Mouse (Mus musculus) gastrocnemius, postnatal 4 days (tissue): Measurements from ENCODE around the gene Efna3. TPM values are rescaled to one million over a fixed set of nuclear protein-coding genes. Genes with fewer than 3 reads are reported as not detected.
A peak's percentile ranks its signal among the peaks of the same experiment; 100 is the strongest.

ENCODE experiments used
- DNase-seq, 2 experiments: peaks; one replicate each; pipeline ENCODE4 v3.0.0; 2021 to 2022; ENCODE audit warnings: low spot score in 2 of 2, mixed read lengths in 2 of 2
- long read RNA-seq, 2 experiments: library from polyadenylated mRNA; stranded (forward); transcript quantifications; one replicate each; pipeline ENCODE4 v2.0.0; 2021
- total RNA-seq, 2 experiments: library from RNA; stranded (reverse); gene quantifications; 2 replicates each; pipeline ENCODE4 v1.2.3; 2021

Efna3 gene
- not detected for total RNA-seq
- long read RNA-seq, experiment 1, transcript Efna3-201 (5 exons, 2,363 nt): major isoform, 8 of 9 reads
- long read RNA-seq, experiment 1, partial matches to known transcripts: 0 of 9 reads
- long read RNA-seq, experiment 1, other reads (novel, unspliced or antisense): 0 of 9 reads
- long read RNA-seq, experiment 2: 0 reads

- DNase-seq: peak in 1 of 2 experiments; percentile 63
Measured at GRCm38 (mm10) chr3:89322514-89323165, at the start of gene Efna3. Efna3 (minus strand) TSS chr3:89322965.

DNA sequence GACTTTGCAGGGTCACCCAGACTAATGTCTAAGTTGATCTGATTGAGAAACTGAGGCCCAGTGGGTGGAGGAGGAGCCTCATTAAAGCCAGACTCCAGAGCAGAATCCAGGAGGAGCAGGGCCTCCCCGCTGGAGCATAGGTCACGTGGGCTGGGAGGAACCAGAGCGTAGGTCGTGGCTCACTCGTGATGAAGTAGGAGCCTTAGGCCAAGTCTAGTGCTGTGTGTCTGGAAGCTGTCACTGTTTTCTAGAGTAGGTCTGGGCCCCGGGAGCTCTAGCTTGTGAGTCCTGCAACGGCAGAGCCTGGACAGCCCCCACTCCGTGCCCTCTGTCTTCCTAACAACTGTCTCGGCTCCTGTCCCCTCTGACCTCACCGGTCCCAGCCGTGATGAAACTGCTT lies 44.6 kb upstream of the Efna3 start:
- DNase-seq: no peak

DNA sequence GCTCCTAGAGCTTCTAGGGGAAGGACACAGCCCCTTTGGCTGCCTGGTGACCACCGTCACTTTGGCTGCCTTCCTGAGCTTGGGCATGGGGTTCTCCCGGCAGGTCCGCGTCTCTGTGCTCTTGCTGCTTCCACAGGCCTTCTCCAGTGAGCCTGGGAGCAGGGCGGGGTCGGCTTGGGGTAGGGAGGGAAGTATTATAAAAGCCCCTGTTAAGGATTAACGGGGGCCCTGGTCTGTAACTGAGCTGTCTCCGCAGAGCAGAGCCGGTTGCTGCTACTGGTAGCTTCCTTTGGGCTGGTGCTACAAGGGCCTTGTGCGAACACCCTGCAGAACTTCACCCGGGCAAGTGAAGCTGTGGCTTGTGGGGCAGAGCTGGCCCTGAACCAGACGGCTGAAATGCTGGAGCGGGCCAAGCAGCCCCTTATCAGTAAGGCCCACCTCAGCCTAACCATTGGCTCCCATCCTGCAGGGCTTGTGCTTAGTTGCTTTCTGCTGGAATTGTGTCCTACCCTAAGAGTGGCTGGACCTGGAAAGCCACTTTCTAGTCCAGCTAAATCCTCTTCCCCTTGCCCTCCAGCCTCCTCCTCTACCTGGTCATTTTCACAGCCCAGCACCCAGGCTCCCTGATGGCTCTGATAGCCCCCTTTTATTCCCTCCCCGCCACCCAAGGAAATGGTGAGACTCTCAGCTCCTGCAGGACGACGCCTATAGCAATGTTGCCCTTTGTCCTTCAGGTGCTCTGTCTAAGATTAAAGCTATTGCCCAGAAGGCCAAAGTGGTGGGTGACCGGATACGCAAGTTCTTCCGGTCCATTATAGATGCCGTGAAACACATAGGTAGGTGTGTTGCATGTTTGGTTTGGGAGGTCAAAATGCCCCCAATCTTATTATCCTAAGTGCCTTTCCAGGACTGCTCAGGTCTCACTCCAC lies 43.0 kb upstream of the Efna3 start:
- DNase-seq: no peak

DNA sequence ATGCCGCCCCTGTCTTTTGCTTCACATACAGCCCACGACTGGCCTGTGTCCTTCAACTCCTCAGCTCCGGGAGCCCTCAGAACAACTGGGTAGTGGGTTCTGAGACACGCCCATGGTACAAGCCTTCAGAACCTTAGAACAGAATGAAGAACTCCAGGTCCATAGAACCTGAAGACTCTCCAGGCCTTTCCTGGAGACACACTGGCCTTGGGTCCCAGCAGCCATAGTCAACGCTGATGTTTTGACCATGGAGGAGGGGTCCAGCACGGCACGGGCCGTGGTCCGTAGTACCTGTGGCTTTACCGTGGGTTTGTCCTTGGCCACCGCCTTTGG lies 42.4 kb upstream of the Efna3 start, which contains the start of gene Dcst1:
Dcst1 (minus strand) TSS at position 101 of the 333 bp plus-strand sequence.
- no peak for DNase-seq

DNA sequence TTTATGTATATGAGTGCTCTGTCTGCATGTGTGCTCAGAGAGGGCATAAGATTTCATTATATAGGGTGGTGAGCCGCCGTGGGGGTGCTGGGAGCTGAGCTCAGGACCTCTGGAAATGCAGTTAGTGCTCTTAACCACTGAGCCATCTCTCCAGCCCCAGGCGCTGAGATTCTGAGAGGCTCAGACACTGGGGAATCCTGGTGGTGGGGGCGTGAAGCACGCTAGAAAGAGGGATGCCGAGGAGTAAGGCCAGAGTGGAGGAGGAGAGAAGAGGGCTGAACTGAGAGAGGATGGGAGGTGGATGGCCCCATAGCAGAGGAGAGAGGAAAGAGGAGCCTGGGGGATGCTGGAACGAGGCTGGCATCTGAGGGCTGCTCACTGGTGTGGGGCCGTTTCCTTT lies 41.9 kb upstream of the Efna3 start:
- no peak for DNase-seq

GRCm38 (mm10) chr3:89361675-89362074 lies 38.9 kb upstream of the Efna3 start, which contains the start of gene Dcst2:
Dcst2 (plus strand) TSS chr3:89361975.
- DNase-seq: no peak

DNA sequence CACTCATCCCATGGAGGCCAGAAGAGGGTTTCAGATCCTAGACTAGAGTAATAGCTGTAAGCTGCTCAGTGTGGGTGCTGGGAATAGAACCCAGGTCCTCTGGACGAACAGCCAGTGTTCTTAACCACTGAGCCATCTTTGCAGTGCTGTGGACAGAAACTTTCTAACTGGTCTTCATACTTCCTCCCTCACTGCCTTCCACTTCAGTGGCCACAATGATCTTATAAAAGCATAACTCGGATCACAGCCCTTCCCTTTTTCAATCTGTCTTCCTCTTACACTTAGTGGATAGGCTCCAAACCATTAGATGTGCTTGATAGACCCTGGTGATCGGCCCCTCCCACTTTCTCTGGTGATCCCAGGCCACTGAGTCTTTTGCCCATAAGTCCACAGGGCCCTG lies 37.5 kb upstream of the Efna3 start:
- DNase-seq: no peak

DNA sequence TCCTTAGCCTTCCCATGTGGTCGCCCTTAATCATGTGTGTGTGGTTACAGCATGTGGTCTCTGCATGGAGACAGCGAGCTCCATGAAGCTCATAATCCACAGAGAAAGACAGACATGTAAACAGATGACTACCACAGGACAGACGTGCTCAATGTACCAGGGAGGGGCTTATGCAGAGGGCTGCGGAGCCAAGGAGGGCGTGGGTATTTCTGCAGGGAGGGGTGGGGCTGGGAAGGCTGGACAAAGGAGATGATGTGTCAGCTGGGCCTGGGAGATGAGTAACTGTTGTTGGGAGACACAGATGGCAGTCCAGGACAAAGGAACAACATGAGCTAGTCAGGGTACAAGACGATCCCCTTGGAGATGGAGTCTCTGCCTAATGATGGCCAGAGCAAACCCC lies 36.9 kb upstream of the Efna3 start:
- no peak for DNase-seq

DNA sequence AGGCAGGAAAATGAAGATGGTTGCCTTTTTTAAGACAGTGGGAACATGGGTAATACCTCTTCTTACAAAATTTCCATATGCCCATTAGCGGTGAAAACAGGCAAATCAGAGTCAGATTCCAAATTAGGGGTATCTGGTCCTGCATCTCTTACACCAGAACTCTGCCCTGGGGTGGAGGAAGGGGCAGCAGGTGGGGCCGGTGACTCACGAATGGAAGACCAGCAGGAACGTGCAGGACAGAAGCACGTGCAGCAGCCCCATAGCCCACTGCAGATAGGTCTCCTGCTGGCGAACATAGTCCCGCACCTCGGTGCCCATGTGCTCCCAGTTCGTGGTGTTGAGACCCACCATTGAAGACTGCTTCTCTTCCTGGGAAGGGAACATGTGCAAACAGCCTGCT lies 33.3 kb upstream of the Efna3 start:
- no peak for DNase-seq

DNA sequence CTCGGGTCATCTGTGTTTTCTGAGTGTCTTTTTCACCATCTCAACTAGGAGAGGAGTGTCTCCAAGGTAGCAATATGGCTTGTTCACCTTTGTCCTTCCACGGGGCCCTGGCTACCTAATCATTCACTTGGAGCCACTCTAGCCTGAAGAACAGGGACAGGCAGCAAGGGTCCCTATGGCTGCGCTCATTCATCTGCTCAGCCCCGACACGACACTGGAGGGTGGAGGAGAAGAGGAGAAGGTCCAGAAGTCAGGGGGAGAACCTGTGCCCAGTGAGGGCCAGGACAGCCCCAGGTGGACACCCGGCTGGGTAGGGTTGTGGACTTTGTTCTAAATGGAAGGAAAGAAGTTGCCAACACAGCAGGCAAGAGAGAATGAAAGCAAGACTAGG lies 32.7 kb upstream of the Efna3 start:
- no peak for DNase-seq

- DNase-seq: peak; percentile 73 to 83
Measured at GRCm38 (mm10) chr3:89354816-89355511, 32.2 kb upstream of the Efna3 start.

DNA sequence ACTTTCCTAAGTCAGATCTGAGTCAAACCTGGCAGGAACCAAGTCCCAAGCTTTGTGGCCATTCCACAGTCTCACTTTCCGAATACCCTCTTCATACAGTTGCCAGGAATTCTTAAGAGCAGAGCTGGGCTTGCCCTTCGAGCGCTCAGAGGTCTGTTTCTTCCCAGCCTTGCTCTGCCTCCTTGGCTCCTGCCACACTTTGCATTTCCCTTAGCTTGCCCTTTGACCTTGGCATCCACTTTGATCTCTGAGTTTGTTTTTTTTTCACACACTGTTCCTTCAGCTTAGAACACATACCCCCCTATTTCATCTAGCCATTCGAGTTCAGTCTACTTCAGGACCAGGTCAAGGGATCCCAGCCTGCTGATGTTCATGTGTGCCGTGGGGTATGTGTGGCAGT lies 28.5 kb upstream of the Efna3 start:
- no peak for DNase-seq

DNA sequence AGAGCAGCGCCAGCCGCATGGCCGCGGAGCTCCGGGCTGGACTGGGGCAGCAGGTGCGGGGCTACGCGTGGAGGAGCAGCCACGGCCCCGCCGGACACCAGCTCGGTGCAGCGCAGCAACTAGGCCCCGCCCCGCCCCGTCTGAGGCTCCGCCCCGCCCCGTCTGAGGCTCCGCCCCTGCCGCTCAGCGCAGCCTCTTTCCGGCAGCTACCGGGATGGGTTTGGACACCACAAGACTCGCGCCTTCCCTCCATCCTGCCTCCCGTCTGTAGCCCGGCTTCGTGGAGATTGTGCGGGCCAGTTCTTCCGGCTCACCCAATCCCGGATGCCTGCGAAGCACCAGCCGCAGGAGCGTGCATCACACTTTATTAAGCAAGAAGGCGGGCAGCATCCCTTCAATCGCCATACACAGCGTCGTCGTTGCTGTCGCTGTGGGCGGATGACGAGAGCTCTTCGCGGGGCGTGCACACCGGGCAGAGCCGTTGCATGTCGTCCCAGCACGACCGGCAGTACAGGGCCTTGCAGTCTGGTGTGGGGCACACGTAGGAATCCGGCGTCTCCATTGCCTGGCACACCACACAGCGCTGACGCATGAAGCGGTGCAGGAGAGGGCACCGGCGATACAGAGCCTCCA lies 27.2 kb upstream of the Efna3 start, which contains the start of gene Adam15:
Adam15 (minus strand) TSS at position 128 of the 633 bp plus-strand sequence.
- DNase-seq: peak; percentile 82 to 90

DNA sequence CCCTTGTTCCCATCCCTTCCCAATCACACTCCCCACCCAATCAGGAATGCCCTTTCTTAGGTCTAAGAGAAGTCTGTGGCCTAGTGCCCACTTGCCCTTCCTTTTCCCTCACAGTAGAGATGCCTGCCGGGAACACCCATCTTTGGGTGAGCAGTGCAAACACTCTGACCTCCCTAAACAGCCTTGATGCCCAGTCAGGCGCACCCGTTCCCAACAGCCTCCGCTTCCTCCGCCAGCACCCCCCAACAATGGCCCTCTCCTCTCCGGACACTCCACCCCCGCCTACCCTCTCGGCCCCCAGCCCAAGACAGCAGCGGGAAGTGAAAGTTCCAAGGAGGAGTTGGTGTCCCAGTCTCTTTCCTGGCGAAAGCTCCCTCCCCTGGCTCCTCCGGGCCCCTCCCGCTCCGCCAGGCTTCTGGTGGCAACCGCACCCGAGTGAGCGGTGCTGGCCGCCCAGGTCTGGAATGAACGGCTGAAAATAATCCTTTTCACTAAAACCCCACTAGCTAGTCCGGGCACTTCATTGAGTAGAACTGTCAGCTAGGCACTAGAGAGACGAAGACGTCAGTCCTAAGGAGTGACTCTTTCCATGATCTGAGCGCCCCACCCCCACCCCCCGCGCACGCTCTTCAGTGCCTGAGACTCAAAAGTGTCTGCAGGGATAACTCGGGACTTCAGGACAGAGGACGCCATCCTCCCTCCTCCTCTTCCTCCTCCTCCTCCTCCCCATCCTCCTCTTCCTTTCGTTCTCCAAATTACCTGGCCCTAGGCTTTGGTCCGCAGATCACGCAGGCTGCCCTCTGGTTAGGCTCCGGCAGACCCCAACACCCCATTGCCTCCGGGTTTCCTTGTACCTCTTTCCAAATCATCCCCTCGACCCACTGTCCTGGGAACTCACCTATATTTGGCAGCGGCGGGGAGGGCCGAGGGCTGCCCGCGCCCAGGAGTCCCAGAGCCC lies 26.4 kb upstream of the Efna3 start:
- peak; percentile 40 to 56 for DNase-seq

- no peak for DNase-seq
Measured at GRCm38 (mm10) chr3:89347916-89348315, 25.2 kb upstream of the Efna3 start.

DNA sequence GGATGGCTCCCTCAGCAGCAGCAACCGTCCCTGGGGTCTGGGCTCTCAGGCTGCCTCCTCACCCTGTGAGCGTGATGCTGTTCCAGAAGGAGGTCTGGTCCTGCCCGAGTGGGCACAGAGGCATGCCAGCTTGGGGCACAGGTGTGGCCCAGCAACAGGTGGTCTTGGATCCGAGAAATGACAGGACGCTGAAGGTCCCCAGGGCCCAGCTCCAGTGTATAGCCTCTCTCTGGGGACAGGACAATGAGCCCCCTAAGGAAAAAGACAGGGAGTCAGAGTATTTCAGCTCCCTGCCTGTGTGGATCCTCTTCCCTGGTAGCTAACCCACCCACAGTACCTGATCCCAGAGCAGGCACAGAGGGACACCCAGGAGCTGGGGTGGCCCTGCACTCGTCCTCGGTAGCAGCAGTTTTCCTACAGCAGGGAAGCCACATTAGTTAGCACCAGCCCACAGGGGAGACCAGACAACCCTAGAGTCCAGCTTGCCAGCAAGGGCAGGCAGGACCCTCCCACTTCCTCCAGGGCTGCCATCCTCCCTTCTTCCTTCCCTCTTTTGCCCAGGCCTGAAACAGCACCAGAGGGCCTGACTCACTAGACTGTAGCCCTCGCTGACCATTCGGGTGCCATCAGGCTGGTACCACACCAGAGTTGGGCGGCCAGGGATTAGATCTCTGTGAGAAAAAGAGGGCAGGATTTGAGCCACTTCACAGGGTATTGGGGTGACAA lies 24.2 kb upstream of the Efna3 start:
- DNase-seq: no peak

GRCm38 (mm10) chr3:89343279-89343678 lies 20.5 kb upstream of the Efna3 start:
- DNase-seq: no peak

- DNase-seq: no peak
Measured at GRCm38 (mm10) chr3:89341794-89342193, 19.0 kb upstream of the Efna3 start.

GRCm38 (mm10) chr3:89340465-89340864 lies 17.7 kb upstream of the Efna3 start:
- DNase-seq: peak; percentile 66 to 75
